11 mouse cellular contexts compared by ENCODE assay signal in genomic region chr7:30456487-30456886, GRCm38 (mm10). TPM values are rescaled to one million over a fixed set of nuclear protein-coding genes. Genes with fewer than 3 reads are reported as not detected.
DNase-seq lines count a peak whose midpoint lies in the region; ATAC-seq and TF ChIP-seq lines count a peak whose summit lies in the region.
"Had no signal": no experiment of that assay in that cellular context is flagged by ENCODE, and none has a peak within 500 bp of the region (broad histone marks: within the 10 kb centered on the region; RNA-seq: fewer than 3 reads in every experiment).

No protein-coding gene starts in this region.

- DNase-seq in kidney, adult 2 months, result no peak
- no peak for DNase-seq in forebrain, embryonic 11.5 days (ENCODE audit: low spot score)
- no peak for DNase-seq in thymus, postnatal 0 days (ENCODE audit: low spot score)
- no peak for DNase-seq in cerebellum, adult 2 months
- no peak for DNase-seq in right cerebral cortex, postnatal 25 days
- DNase-seq: cerebellum, adult 11-12 months; lung, adult 2 months had no signal

- H3K36me3 ChIP-seq in kidney, embryonic 16.5 days (ENCODE audit: insufficient read depth, low read length), result no peaks in the 10 kb centered on the region
- H3K36me3 ChIP-seq in kidney, adult 2 months (ENCODE audit: control insufficient read depth, insufficient read depth, low read length), result no peaks in the 10 kb centered on the region
- H3K36me3 ChIP-seq in forebrain, embryonic 11.5 days (ENCODE audit: control insufficient read depth, insufficient read depth, low read length), result no peaks in the 10 kb centered on the region
- no peaks in the 10 kb centered on the region for H3K36me3 ChIP-seq in intestine, embryonic 16.5 days (ENCODE audit: control insufficient read depth, insufficient read depth, low read length)

- H3K27ac ChIP-seq in kidney, embryonic 16.5 days (ENCODE audit: low read length), result no peak overlapping the region
- no peak overlapping the region for H3K27ac ChIP-seq in kidney, adult 2 months (ENCODE audit: insufficient read depth, low read depth, low read length)
- H3K27ac ChIP-seq in forebrain, embryonic 11.5 days (ENCODE audit: low read depth, low read length), result no peak overlapping the region
- H3K27ac ChIP-seq in intestine, embryonic 16.5 days (ENCODE audit: low read length), result no peak overlapping the region
- H3K27ac ChIP-seq in olfactory bulb, adult 2 months (ENCODE audit: insufficient read depth, low read depth, low read length), result no peak overlapping the region
- H3K27ac ChIP-seq in cerebellum, adult 2 months (ENCODE audit: insufficient read depth, low read length), result no peak overlapping the region

- ATAC-seq in kidney, embryonic 16.5 days (ENCODE audit: low FRiP score, low TSS enrichment), result no peak
- no peak for ATAC-seq in forebrain, embryonic 11.5 days (replicated peaks; ENCODE audit: low FRiP score)
- no peak for ATAC-seq in intestine, embryonic 16.5 days

- H3K4me1 ChIP-seq in kidney, embryonic 16.5 days (ENCODE audit: insufficient read depth, low read length), result peaks cover 17% of the 10 kb centered on the region; the same call in 1 of the 2 replicates
- no peaks in the 10 kb centered on the region for H3K4me1 ChIP-seq in kidney, adult 2 months (ENCODE audit: control insufficient read depth, insufficient read depth, low read length)
- H3K4me1 ChIP-seq in forebrain, embryonic 11.5 days (replicated peaks; ENCODE audit: control insufficient read depth, insufficient read depth, low read length), result peaks cover 14% of the 10 kb centered on the region
- H3K4me1 ChIP-seq in intestine, embryonic 16.5 days (ENCODE audit: control insufficient read depth, insufficient read depth, low read length), result peaks cover 6% of the 10 kb centered on the region; the same call in 1 of the 2 replicates
- peaks cover 44% of the 10 kb centered on the region for H3K4me1 ChIP-seq in olfactory bulb, adult 2 months (ENCODE audit: control insufficient read depth, insufficient read depth, low read length)
- H3K4me1 ChIP-seq in cerebellum, adult 2 months (ENCODE audit: control insufficient read depth, insufficient read depth, low read length), result peaks cover 4% of the 10 kb centered on the region

- H3K4me2 ChIP-seq in kidney, embryonic 16.5 days (replicated peaks; ENCODE audit: low read depth, low read length), result peak overlapping the region; percentile 37
- H3K4me2 ChIP-seq in forebrain, embryonic 11.5 days (ENCODE audit: low read depth, low read length, severe bottlenecking), result peak overlapping the region; percentile 38
- H3K4me2 ChIP-seq in intestine, embryonic 16.5 days (ENCODE audit: low read depth, low read length), result peak overlapping the region; percentile 28

- H3K9ac ChIP-seq in kidney, embryonic 16.5 days (replicated peaks; ENCODE audit: low read length), result no peak overlapping the region
- H3K9ac ChIP-seq in forebrain, embryonic 11.5 days (ENCODE audit: low read length), result peak overlapping the region; percentile 27; the same call in 1 of the 2 replicates
- H3K9ac ChIP-seq in intestine, embryonic 16.5 days (ENCODE audit: low read depth, low read length), result no peak overlapping the region

- no peak for TF ChIP-seq POLR2A in kidney, adult 2 months (IDR thresholded peaks at IDR 0.05; ENCODE audit: low read depth, low read length)
- TF ChIP-seq POLR2A in olfactory bulb, adult 2 months (IDR thresholded peaks at IDR 0.05; ENCODE audit: insufficient read depth, low read depth, low read length), result no peak
- TF ChIP-seq POLR2A in cerebellum, adult 2 months (IDR thresholded peaks at IDR 0.05; ENCODE audit: borderline replicate concordance, insufficient read depth, low read length), result no peak

- no peak for TF ChIP-seq CTCF in kidney, adult 2 months (conservative IDR thresholded peaks at IDR 0.05; ENCODE audit: insufficient read depth, insufficient read length, low read depth, low read length)
- TF ChIP-seq CTCF in olfactory bulb, adult 2 months (IDR thresholded peaks at IDR 0.05; ENCODE audit: insufficient read depth, low read depth, low read length), result no peak
- TF ChIP-seq CTCF in cerebellum, adult 2 months (IDR thresholded peaks at IDR 0.05; ENCODE audit: borderline replicate concordance, insufficient read depth, low read depth, low read length), result no peak

- no peaks in the 10 kb centered on the region for H3K9me3 ChIP-seq in kidney, embryonic 16.5 days (ENCODE audit: low read length)
- no peaks in the 10 kb centered on the region for H3K9me3 ChIP-seq in forebrain, embryonic 11.5 days (ENCODE audit: control insufficient read depth, low read length)
- H3K9me3 ChIP-seq in intestine, embryonic 16.5 days (ENCODE audit: control insufficient read depth, low read length), result no peaks in the 10 kb centered on the region

- WGBS in kidney, embryonic 16.5 days, result under 1% methylated on average over 9 of the region's 9 CpGs
- WGBS in kidney, adult 2 months, result under 1% methylated on average over 9 of the region's 9 CpGs
- WGBS in forebrain, embryonic 11.5 days, result under 1% methylated on average over 9 of the region's 9 CpGs
- WGBS in intestine, embryonic 16.5 days, result 0% methylated on average over 9 of the region's 9 CpGs
- WGBS in olfactory bulb, adult 2 months, result 3% methylated on average over 9 of the region's 9 CpGs
- 2% methylated on average over 9 of the region's 9 CpGs for WGBS in cerebellum, adult 2 months

- H3K27me3 ChIP-seq in kidney, embryonic 16.5 days (ENCODE audit: insufficient read depth, low read length), result peaks cover 92% of the 10 kb centered on the region
- H3K27me3 ChIP-seq in kidney, adult 2 months (replicated peaks; ENCODE audit: control insufficient read depth, insufficient read depth, low read length), result peaks cover 2% of the 10 kb centered on the region; the same call in 1 of the 2 replicates
- peaks cover 84% of the 10 kb centered on the region for H3K27me3 ChIP-seq in forebrain, embryonic 11.5 days (ENCODE audit: control insufficient read depth, insufficient read depth, low read length)
- H3K27me3 ChIP-seq in intestine, embryonic 16.5 days (replicated peaks; ENCODE audit: control insufficient read depth, insufficient read depth, low read length), result peaks cover 88% of the 10 kb centered on the region
- peaks cover 2% of the 10 kb centered on the region; the same call in 1 of the 2 replicates for H3K27me3 ChIP-seq in cerebellum, adult 2 months (ENCODE audit: control insufficient read depth, insufficient read depth, low read length)

- H3K4me3 ChIP-seq in kidney, embryonic 16.5 days (ENCODE audit: low read length), result peak overlapping the region; percentile 23
- no peak overlapping the region for H3K4me3 ChIP-seq in kidney, adult 2 months (ENCODE audit: insufficient read depth, low read depth, low read length)
- H3K4me3 ChIP-seq in forebrain, embryonic 11.5 days (ENCODE audit: low read depth, low read length), result peak overlapping the region; percentile 23
- H3K4me3 ChIP-seq in intestine, embryonic 16.5 days (ENCODE audit: low read length), result peak overlapping the region; percentile 23; the same call in 1 of the 2 replicates
- peak overlapping the region; percentile 40 for H3K4me3 ChIP-seq in olfactory bulb, adult 2 months (ENCODE audit: insufficient read depth, low read depth, low read length)
- no peak overlapping the region for H3K4me3 ChIP-seq in cerebellum, adult 2 months (replicated peaks; ENCODE audit: insufficient read depth, low read depth, low read length)
- H3K4me3 ChIP-seq: myocyte had no signal

RNA-seq across cellular contexts. Expression of gene Kirrel2, which starts 1.0 kb away (rescaled TPM):
- polyA plus RNA-seq in kidney, embryonic 16.5 days (2015; fragmentation: Nextera tagmentation; extraction: Ambion mirVana), result 0.78 and 1.1 TPM in 2 replicates
- polyA plus RNA-seq in kidney, adult 2 months (2012; rRNA removed), result 0.30 and 0.33 TPM in 2 replicates
- 0.55 and 0.61 TPM in 2 replicates for polyA plus RNA-seq in forebrain, embryonic 11.5 days (2014; fragmentation: Nextera tagmentation; extraction: Ambion mirVana)
- 1.0 and 1.1 TPM in 2 replicates for polyA plus RNA-seq in intestine, embryonic 16.5 days (2015; fragmentation: Nextera tagmentation; extraction: Ambion mirVana)
- not detected in 2 replicates for polyA plus RNA-seq in olfactory bulb, adult 2 months (2012; ENCODE audit: insufficient read depth, insufficient read length, low replicate concordance, missing spikeins)
- 0.10 and 0.17 TPM in 2 replicates for polyA plus RNA-seq in thymus, postnatal 0 days (2015; fragmentation: Nextera tagmentation; extraction: Ambion mirVana)
- 2.7 TPM in 2 replicates for polyA plus RNA-seq in cerebellum, adult 2 months (2012; rRNA removed)
- polyA plus RNA-seq: lung, adult 2 months; myocyte had no signal

RNA-seq across cellular contexts. Expression of gene Nphs1, which starts 1.6 kb away (rescaled TPM):
- 5.4 and 5.5 TPM in 2 replicates for polyA plus RNA-seq in kidney, embryonic 16.5 days (2015; fragmentation: Nextera tagmentation; extraction: Ambion mirVana)
- polyA plus RNA-seq in kidney, adult 2 months (2012; rRNA removed), result 39.9 and 41.1 TPM in 2 replicates
- polyA plus RNA-seq in forebrain, embryonic 11.5 days (2014; fragmentation: Nextera tagmentation; extraction: Ambion mirVana), result 0.21 and 0.24 TPM in 2 replicates
- 0.94 and 1.8 TPM in 2 replicates for polyA plus RNA-seq in intestine, embryonic 16.5 days (2015; fragmentation: Nextera tagmentation; extraction: Ambion mirVana)
- polyA plus RNA-seq in olfactory bulb, adult 2 months (2012; ENCODE audit: insufficient read depth, insufficient read length, low replicate concordance, missing spikeins), result not detected in 2 replicates
- polyA plus RNA-seq in thymus, postnatal 0 days (2015; fragmentation: Nextera tagmentation; extraction: Ambion mirVana), result 0.29 and 0.46 TPM in 2 replicates
- polyA plus RNA-seq in cerebellum, adult 2 months (2012; rRNA removed), result 0.43 and 0.56 TPM in 2 replicates
- polyA plus RNA-seq: lung, adult 2 months had no signal

RNA-seq across cellular contexts. Expression of gene Aplp1, which starts 11.2 kb away (rescaled TPM):
- polyA plus RNA-seq in kidney, embryonic 16.5 days (2015; fragmentation: Nextera tagmentation; extraction: Ambion mirVana), result 27.9 and 31.5 TPM in 2 replicates
- polyA plus RNA-seq in kidney, adult 2 months (2012; rRNA removed), result 13.0 and 14.2 TPM in 2 replicates
- 99.2 and 108 TPM in 2 replicates for polyA plus RNA-seq in forebrain, embryonic 11.5 days (2014; fragmentation: Nextera tagmentation; extraction: Ambion mirVana)
- polyA plus RNA-seq in intestine, embryonic 16.5 days (2015; fragmentation: Nextera tagmentation; extraction: Ambion mirVana), result 32.4 and 33.3 TPM in 2 replicates
- polyA plus RNA-seq in olfactory bulb, adult 2 months (2012; ENCODE audit: insufficient read depth, insufficient read length, low replicate concordance, missing spikeins), result 174 TPM in 1 of 2 replicates, not detected in the other
- polyA plus RNA-seq in thymus, postnatal 0 days (2015; fragmentation: Nextera tagmentation; extraction: Ambion mirVana), result 1.3 and 2.8 TPM in 2 replicates
- polyA plus RNA-seq in cerebellum, adult 2 months (2012; rRNA removed), result 782 and 892 TPM in 2 replicates

RNA-seq across cellular contexts. Expression of gene Nfkbid, which starts 35.0 kb away (rescaled TPM):
- polyA plus RNA-seq in kidney, embryonic 16.5 days (2015; fragmentation: Nextera tagmentation; extraction: Ambion mirVana), result 1.6 and 2.0 TPM in 2 replicates
- polyA plus RNA-seq in kidney, adult 2 months (2012; rRNA removed), result 1.8 and 3.1 TPM in 2 replicates
- 1.3 and 1.6 TPM in 2 replicates for polyA plus RNA-seq in forebrain, embryonic 11.5 days (2014; fragmentation: Nextera tagmentation; extraction: Ambion mirVana)
- polyA plus RNA-seq in intestine, embryonic 16.5 days (2015; fragmentation: Nextera tagmentation; extraction: Ambion mirVana), result 2.6 TPM in 2 replicates
- not detected in 2 replicates for polyA plus RNA-seq in olfactory bulb, adult 2 months (2012; ENCODE audit: insufficient read depth, insufficient read length, low replicate concordance, missing spikeins)
- polyA plus RNA-seq in thymus, postnatal 0 days (2015; fragmentation: Nextera tagmentation; extraction: Ambion mirVana), result 20.2 and 20.3 TPM in 2 replicates
- polyA plus RNA-seq in cerebellum, adult 2 months (2012; rRNA removed), result 5.1 and 5.4 TPM in 2 replicates

RNA-seq across cellular contexts. Expression of gene Hcst, which starts 36.8 kb away (rescaled TPM):
- 0.63 and 0.84 TPM in 2 replicates for polyA plus RNA-seq in kidney, embryonic 16.5 days (2015; fragmentation: Nextera tagmentation; extraction: Ambion mirVana)
- 3.7 and 12.0 TPM in 2 replicates for polyA plus RNA-seq in kidney, adult 2 months (2012; rRNA removed)
- polyA plus RNA-seq in forebrain, embryonic 11.5 days (2014; fragmentation: Nextera tagmentation; extraction: Ambion mirVana), result 1.0 TPM in 1 of 2 replicates, not detected in the other
- polyA plus RNA-seq in intestine, embryonic 16.5 days (2015; fragmentation: Nextera tagmentation; extraction: Ambion mirVana), result 2.4 and 3.1 TPM in 2 replicates
- polyA plus RNA-seq in olfactory bulb, adult 2 months (2012; ENCODE audit: insufficient read depth, insufficient read length, low replicate concordance, missing spikeins), result not detected in 2 replicates
- polyA plus RNA-seq in thymus, postnatal 0 days (2015; fragmentation: Nextera tagmentation; extraction: Ambion mirVana), result 110 and 139 TPM in 2 replicates
- 0.34 and 0.84 TPM in 2 replicates for polyA plus RNA-seq in cerebellum, adult 2 months (2012; rRNA removed)
- polyA plus RNA-seq: myocyte had no signal

Comparison
In these comparisons a context has a peak if more than half of its experiments do, and no peak if none do; other contexts are left out.
1. H3K4me3 ChIP-seq: peak in kidney, embryonic 16.5 days (single experiment), forebrain, embryonic 11.5 days (single experiment), intestine, embryonic 16.5 days (single experiment) and olfactory bulb, adult 2 months (single experiment); none in kidney, adult 2 months (single experiment) and cerebellum, adult 2 months (single experiment).
2. Peak in every context shown above with its lines, with median percentiles within 50 percentile points of each other: H3K4me2 ChIP-seq.